Mouse (Mus musculus): Measurements from ENCODE around the gene Gm26897. TPM values are rescaled to one million over a fixed set of nuclear protein-coding genes. Genes with fewer than 3 reads are reported as not detected.

The Gm26897 gene
- polyA plus RNA-seq, 1 experiment from 2014 or later = not detected

GRCm38 (mm10) chr5:111725195-111725920, 8.4 kb upstream of the Gm26897 start:
- Histone ChIP-seq H3K27me3 (replicated peaks) (no peaks in the 10 kb centered on the region; the same call in 1 of the 2 replicates), H3K4me3 (no peak overlapping the region), H3K36me3 (no peaks in the 10 kb centered on the region), H3K9me3 (replicated peaks) (no peaks in the 10 kb centered on the region), H3K4me2 (no peak overlapping the region), H3K9ac (no peak overlapping the region), H3K27ac (no peak overlapping the region), H3K4me1 (no peaks in the 10 kb centered on the region)
- WGBS (ENCODE audit: insufficient replicate concordance) = 66% methylated on average over 22 of the region's 22 CpGs
- ATAC-seq = no peak

- H3K27me3 ChIP-seq (replicated peaks) = no peaks in the 10 kb centered on the region
- no peaks in the 10 kb centered on the region for H3K4me1 ChIP-seq
- WGBS (ENCODE audit: insufficient replicate concordance) = 58% methylated on average over 4 of the region's 4 CpGs
- H3K9ac ChIP-seq = no peak overlapping the region
- no peak for ATAC-seq
- H3K36me3 ChIP-seq = no peaks in the 10 kb centered on the region
- H3K4me3 ChIP-seq = no peak overlapping the region
- no peaks in the 10 kb centered on the region for H3K9me3 ChIP-seq (replicated peaks)
- no peak overlapping the region for H3K27ac ChIP-seq
- no peak overlapping the region for H3K4me2 ChIP-seq
Measured at GRCm38 (mm10) chr5:111728411-111728810, 5.3 kb upstream of the Gm26897 start.

DNA sequence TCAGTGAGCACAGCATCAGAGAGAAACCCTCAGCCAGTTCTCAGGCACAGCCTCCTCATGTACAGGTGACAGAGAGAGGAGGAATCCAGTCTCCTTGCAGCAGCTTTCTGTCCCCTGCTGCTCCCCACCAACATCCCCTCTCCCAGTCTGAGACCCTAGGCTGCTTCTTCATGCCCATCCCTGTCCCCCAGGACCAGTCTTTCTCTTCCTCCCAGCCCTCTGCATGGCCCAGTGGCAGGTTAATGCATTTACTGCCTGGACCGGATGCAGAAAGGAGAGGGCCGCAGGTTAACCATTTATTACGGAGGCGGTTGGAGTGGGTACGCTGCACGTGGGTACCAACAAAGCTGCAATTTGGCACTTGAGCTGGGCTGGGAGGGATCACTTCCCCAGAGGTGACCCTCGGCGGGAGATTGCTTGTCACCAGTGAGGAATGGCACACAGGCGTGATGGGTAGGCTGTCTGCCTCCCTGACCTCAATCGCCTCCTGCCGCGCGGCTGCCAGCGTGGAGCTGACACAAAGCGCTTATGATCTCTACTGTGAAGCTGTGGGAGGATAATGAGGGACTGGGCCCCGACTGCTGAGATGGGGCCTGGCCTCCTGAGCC, 3.1 kb upstream of the Gm26897 start:
- WGBS (ENCODE audit: insufficient replicate concordance) = 39% methylated on average over 16 of the region's 16 CpGs
- Histone ChIP-seq H3K9ac (no peak overlapping the region), H3K27me3 (replicated peaks) (no peaks in the 10 kb centered on the region), H3K9me3 (replicated peaks) (no peaks in the 10 kb centered on the region), H3K4me1 (no peaks in the 10 kb centered on the region), H3K27ac (no peak overlapping the region), H3K4me3 (no peak overlapping the region), H3K36me3 (no peaks in the 10 kb centered on the region), H3K4me2 (no peak overlapping the region)
- ATAC-seq = no peak

- no peak overlapping the region for H3K27ac ChIP-seq
- no peaks in the 10 kb centered on the region for H3K27me3 ChIP-seq (replicated peaks)
- no peak overlapping the region for H3K4me3 ChIP-seq
- no peak for ATAC-seq
- H3K4me2 ChIP-seq = no peak overlapping the region
- no peaks in the 10 kb centered on the region for H3K4me1 ChIP-seq
- WGBS (ENCODE audit: insufficient replicate concordance) = 58% methylated on average over 2 of the region's 2 CpGs
- no peaks in the 10 kb centered on the region for H3K9me3 ChIP-seq (replicated peaks)
- H3K36me3 ChIP-seq = no peaks in the 10 kb centered on the region
- no peak overlapping the region for H3K9ac ChIP-seq
Measured at GRCm38 (mm10) chr5:111732194-111732593, 1.5 kb upstream of the Gm26897 start.

- H3K9me3 ChIP-seq (replicated peaks) = no peaks in the 10 kb centered on the region
- H3K9ac ChIP-seq = no peak overlapping the region
- no peak for ATAC-seq
- no peaks in the 10 kb centered on the region for H3K4me1 ChIP-seq
- 40% methylated on average over 6 of the region's 6 CpGs for WGBS (ENCODE audit: insufficient replicate concordance)
- no peak overlapping the region for H3K27ac ChIP-seq
- H3K27me3 ChIP-seq (replicated peaks) = peaks cover 45% of the 10 kb centered on the region
- no peaks in the 10 kb centered on the region for H3K36me3 ChIP-seq
- H3K4me2 ChIP-seq = no peak overlapping the region
- no peak overlapping the region for H3K4me3 ChIP-seq
Measured at GRCm38 (mm10) chr5:111739480-111739879, 5.8 kb downstream of the Gm26897 start.

DNA sequence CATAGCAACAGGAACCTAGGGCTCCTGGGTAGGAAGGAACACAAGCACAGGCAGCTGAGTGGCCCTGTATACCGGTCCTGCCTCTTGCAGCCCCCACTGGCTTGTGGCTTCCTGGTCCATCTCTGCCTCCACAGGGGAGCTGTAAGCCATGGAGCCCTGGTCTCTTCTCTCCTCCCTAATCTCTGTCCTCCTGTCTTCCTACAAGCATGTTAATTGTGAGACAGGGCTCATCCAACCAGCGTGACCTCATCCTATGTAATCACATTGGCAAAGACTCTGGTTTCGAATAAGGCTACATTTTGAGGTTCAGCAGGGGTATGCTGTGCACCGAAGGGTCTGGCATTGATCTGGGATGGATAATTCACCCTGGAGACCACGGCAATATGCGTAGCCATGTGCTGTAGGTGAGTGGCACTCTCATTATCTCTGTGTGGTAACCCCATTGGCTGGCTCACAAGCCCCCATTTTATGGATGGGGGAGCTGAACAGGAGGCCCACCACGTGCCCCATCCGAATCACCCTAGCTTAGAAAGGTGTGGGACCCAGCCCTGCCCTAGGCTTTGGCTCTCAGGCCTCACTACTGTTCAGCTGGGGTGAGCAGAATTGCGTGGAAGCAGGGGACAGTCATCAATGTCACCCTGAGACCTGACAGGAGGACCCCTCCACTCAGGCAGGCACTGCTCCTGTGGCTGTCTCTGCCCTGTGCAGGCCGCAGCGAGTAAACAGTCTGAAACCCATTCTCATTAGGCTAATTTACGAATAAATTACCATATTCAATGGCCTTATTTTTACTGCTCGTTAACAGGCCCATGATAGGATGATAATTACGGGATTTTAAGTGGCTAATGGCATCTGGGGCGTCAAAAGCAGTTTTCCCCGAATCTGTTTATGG, 6.9 kb downstream of the Gm26897 start:
- Histone ChIP-seq H3K9ac (no peak overlapping the region), H3K9me3 (replicated peaks) (no peaks in the 10 kb centered on the region), H3K4me3 (no peak overlapping the region), H3K4me2 (no peak overlapping the region), H3K27me3 (replicated peaks) (peaks cover 45% of the 10 kb centered on the region), H3K36me3 (no peaks in the 10 kb centered on the region), H3K4me1 (no peaks in the 10 kb centered on the region), H3K27ac (no peak overlapping the region)
- ATAC-seq = no peak
- 29% methylated on average over 16 of the region's 16 CpGs for WGBS (ENCODE audit: insufficient replicate concordance)

DNA sequence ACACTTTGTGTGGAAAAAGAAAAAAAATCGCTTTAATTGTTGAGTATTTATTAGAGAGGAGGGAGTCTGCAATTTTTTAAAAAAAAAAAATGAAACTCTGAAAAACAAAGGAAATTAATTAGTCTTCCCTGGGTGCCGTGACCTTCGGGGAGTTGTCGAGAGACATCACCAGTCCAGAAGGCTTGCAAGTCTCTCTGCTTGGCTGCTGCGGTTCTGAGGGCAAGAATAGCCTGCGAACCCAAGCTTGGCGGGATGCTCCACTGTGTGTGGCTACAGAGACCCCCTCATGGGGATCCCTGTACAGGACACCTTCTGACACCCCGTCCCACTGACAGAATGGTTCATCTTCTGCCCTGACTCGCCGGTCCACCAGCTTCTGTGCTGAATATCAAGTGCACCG, 7.6 kb downstream of the Gm26897 start:
- no peak for ATAC-seq
- no peak overlapping the region for H3K27ac ChIP-seq
- no peak overlapping the region for H3K4me3 ChIP-seq
- 15% methylated on average over 11 of the region's 11 CpGs for WGBS (ENCODE audit: insufficient replicate concordance)
- peaks cover 45% of the 10 kb centered on the region for H3K27me3 ChIP-seq (replicated peaks)
- H3K4me2 ChIP-seq = no peak overlapping the region
- H3K9me3 ChIP-seq (replicated peaks) = no peaks in the 10 kb centered on the region
- H3K4me1 ChIP-seq = no peaks in the 10 kb centered on the region
- H3K9ac ChIP-seq = no peak overlapping the region
- no peaks in the 10 kb centered on the region for H3K36me3 ChIP-seq

DNA sequence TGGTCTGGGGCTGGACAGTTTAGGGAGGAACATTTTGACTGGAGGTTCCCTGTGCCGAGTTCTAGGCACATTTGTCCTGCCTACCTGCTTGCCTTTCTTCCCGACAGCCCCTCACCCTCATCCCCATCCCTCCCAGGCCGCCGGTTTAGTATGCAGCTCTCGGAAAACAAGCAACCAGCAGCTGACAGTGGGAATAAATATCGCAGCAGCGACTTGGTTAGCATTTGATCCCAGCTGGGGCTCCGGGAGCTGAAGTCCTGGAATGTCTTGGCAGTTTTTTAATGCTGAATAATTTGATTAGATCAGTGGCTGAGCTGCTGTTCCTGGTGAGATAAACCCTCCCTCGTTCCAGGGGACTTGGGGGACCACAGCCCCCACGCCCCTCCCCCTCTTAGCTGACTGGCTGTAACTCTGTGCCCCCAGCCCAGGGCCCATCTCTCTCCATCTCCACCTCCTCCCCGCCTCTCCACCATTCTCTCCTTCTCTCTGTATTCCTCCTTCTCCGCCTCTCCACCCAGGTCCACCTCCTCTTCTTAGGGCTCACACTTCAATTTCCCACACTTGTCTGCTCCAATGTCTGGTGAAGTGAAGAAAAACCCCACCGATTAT, 8.7 kb downstream of the Gm26897 start:
- 15% methylated on average over 13 of the region's 13 CpGs for WGBS (ENCODE audit: insufficient replicate concordance)
- H3K9ac ChIP-seq = no peak overlapping the region
- no peaks in the 10 kb centered on the region for H3K4me1 ChIP-seq
- no peak overlapping the region for H3K4me3 ChIP-seq
- H3K9me3 ChIP-seq (replicated peaks) = no peaks in the 10 kb centered on the region
- no peak overlapping the region for H3K27ac ChIP-seq
- ATAC-seq = no peak
- H3K36me3 ChIP-seq = no peaks in the 10 kb centered on the region
- H3K4me2 ChIP-seq = no peak overlapping the region
- H3K27me3 ChIP-seq (replicated peaks) = peaks cover 45% of the 10 kb centered on the region

DNA sequence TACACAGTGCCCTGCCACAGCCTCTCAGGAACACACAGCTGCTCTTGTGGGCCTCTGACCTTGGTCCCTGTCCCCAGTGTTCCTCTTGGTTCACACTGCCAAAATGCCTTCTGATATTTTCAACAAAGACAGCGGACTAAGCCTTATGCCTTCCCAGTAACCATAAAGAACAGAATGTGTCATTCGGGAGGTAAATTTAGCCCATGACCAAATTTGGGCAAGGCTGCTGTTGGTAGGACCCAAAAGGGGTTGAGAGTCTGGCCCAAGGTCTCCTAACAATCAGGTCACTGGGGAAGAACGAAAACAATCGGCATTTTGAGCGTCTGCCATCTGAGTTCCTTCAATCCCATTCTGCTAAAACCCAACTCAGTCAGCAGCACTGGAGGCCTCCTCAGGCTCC, 15.9 kb downstream of the Gm26897 start:
- Histone ChIP-seq H3K4me3 (no peak overlapping the region), H3K27ac (no peak overlapping the region)

GRCm38 (mm10) chr5:111750092-111750491, 16.4 kb downstream of the Gm26897 start:
- ATAC-seq = no peak
- Histone ChIP-seq H3K4me3 (no peak overlapping the region), H3K9ac (no peak overlapping the region), H3K4me1 (0 out of 2 replicates have a peak, but pooled peaks cover 4% of the 10 kb centered on the region), H3K36me3 (no peaks in the 10 kb centered on the region), H3K9me3 (replicated peaks) (no peaks in the 10 kb centered on the region), H3K27ac (no peak overlapping the region), H3K27me3 (replicated peaks) (no peaks in the 10 kb centered on the region; the same call in 1 of the 2 replicates), H3K4me2 (no peak overlapping the region)
- WGBS (ENCODE audit: insufficient replicate concordance) = 80% methylated on average over 13 of the region's 13 CpGs

More for the DNA sequence above, 15.9 kb downstream of the Gm26897 start:
- Histone ChIP-seq H3K9me3 (replicated peaks) (no peaks in the 10 kb centered on the region), H3K4me1 (0 out of 2 replicates have a peak, but pooled peaks cover 3% of the 10 kb centered on the region), H3K27me3 (replicated peaks) (no peaks in the 10 kb centered on the region; the same call in 1 of the 2 replicates), H3K9ac (no peak overlapping the region), H3K4me2 (no peak overlapping the region), H3K36me3 (no peaks in the 10 kb centered on the region)
- 73% methylated on average over 5 of the region's 5 CpGs for WGBS (ENCODE audit: insufficient replicate concordance)
- no peak for ATAC-seq

- Histone ChIP-seq H3K27ac (no peak overlapping the region), H3K9me3 (replicated peaks) (no peaks in the 10 kb centered on the region), H3K27me3 (replicated peaks) (peaks cover 6% of the 10 kb centered on the region; the same call in 1 of the 2 replicates), H3K36me3 (no peaks in the 10 kb centered on the region), H3K9ac (no peak overlapping the region), H3K4me1 (0 out of 2 replicates have a peak, but pooled peaks cover 4% of the 10 kb centered on the region), H3K4me3 (peak overlapping the region; percentile 22), H3K4me2 (peak overlapping the region; percentile 55)
- ATAC-seq = no peak
- 20% methylated on average over 16 of the region's 16 CpGs for WGBS (ENCODE audit: insufficient replicate concordance)
Measured at GRCm38 (mm10) chr5:111754484-111755139, 20.9 kb downstream of the Gm26897 start.
